Mouse (Mus musculus): ENCODE results near the gene Lgals9. TPM values are rescaled to one million over a fixed set of nuclear protein-coding genes. Genes with fewer than 3 reads are reported as not detected.

Lgals9 gene
- polyA plus RNA-seq, 1 experiment from 2014 or later: 13.7 TPM

DNA sequence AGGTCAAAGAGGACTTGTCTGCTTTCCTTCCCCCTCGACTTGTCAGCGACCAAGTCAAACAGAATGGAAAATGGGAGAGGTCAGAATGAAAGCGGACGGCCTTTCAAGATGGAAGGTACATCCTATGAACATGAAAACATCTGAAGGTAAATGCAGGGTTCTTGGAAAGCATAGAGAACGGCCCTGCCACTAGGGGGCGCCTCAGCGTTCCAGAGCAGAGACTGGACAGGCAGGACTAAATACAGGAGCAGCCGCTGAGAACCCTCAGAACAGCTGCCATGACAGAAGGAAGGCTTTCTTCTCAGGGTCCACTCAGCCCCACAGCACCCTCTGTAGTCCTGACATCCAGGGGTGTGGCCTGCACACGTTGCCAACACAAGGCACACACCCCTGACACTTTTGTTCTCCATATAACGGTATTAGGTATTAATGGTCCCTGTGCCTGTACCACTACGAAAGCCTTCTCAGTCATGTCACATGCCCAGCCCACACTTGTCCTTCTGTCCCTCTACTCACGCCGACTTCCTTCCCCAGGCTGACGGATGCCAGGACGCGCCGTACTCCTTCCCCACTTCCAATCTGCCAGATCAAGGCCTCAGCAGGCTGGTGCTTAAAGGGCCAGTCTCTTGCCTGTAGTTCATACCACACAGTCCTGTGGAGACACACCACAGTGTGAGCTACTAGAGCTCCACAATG lies 35.2 kb upstream of the Lgals9 start:
- Histone ChIP-seq H3K4me1 (replicated peaks; ENCODE audit: control insufficient read depth, insufficient read depth, low read length) (no peaks in the 10 kb centered on the region), H3K27ac (no peak overlapping the region), H3K27me3 (ENCODE audit: control insufficient read depth, insufficient read depth, low read length) (no peaks in the 10 kb centered on the region), H3K9me3 (ENCODE audit: control insufficient read depth, low read length) (no peaks in the 10 kb centered on the region), H3K4me3 (replicated peaks; ENCODE audit: low read length) (no peak overlapping the region), H3K4me2 (replicated peaks) (no peak overlapping the region), H3K36me3 (replicated peaks; ENCODE audit: control insufficient read depth, insufficient read depth) (peaks cover 29% of the 10 kb centered on the region), H3K9ac (no peak overlapping the region)
- no peak for ATAC-seq (ENCODE audit: low FRiP score)
- no peak for DNase-seq (ENCODE audit: low spot score)
- WGBS: 82% methylated on average over 17 of the region's 17 CpGs

DNA sequence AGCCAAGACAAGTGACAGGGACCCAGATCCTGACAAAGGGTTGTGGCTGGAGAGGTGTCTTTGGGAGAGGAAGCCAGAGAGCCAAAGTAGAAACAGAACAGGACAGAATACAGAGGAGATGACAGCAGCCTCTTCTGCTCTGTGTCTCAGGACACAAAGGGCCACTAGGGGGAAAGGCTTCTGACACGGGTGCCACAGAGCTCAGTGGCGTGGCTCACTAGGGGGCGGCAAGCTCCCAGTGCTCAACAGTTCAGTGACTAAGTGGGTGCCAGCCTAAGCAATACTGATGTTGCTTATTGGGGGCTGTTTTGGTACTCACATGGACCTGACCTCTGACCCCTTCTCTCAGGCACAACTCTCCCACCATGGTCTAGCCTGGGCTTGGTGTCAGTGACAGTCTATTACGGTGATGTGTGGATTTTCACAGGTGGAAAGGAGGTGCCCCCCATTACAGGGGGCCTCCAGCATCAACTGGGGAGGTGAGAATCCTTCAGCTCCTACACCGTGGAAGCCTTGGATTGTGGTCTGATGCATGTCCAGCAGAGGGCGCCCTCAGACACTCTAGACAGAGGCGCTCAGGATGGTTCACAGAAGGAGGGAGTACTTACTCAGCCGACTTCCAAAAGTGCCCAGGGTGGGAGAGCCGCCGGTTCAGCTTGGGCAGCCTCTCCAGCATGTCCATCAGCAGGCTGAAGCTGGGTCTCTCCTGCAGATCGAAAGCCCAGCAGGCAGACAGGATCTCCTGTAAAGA lies 34.4 kb upstream of the Lgals9 start:
- Histone ChIP-seq H3K4me2 (replicated peaks) (no peak overlapping the region), H3K9me3 (ENCODE audit: control insufficient read depth, low read length) (no peaks in the 10 kb centered on the region), H3K27ac (no peak overlapping the region), H3K4me3 (replicated peaks; ENCODE audit: low read length) (no peak overlapping the region), H3K36me3 (replicated peaks; ENCODE audit: control insufficient read depth, insufficient read depth) (peaks cover 29% of the 10 kb centered on the region), H3K4me1 (replicated peaks; ENCODE audit: control insufficient read depth, insufficient read depth, low read length) (no peaks in the 10 kb centered on the region), H3K9ac (no peak overlapping the region), H3K27me3 (ENCODE audit: control insufficient read depth, insufficient read depth, low read length) (no peaks in the 10 kb centered on the region)
- DNase-seq (ENCODE audit: low spot score) (peak; percentile 64), ATAC-seq (ENCODE audit: low FRiP score) (no peak)
- 52% methylated on average over 11 of the region's 11 CpGs for WGBS

DNA sequence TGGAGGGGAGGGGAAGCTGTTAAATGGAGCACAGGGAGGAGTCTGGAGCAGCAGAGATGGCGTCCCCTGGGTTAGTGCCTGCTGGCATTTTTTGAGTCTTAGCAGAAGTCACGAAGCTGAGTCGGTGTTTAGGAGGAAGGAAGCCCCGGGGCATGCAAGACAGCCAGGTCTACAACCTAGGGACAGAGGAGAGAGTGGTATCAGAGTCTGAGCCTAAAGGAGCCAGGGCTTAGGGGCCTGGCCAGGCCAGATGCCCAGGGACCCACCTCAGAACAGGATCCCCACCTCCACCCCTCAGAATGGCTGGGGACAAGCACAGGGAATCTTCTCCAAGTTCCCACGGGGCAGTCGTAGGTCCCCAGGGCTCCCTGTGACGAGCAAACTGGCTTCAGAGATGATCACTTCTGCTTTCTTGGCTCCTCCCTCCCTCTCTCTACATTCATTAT lies 32.4 kb upstream of the Lgals9 start:
- no peak overlapping the region for H3K9ac ChIP-seq
- no peak overlapping the region for H3K4me3 ChIP-seq (replicated peaks; ENCODE audit: low read length)
- H3K4me2 ChIP-seq (replicated peaks): no peak overlapping the region
- H3K27me3 ChIP-seq (ENCODE audit: control insufficient read depth, insufficient read depth, low read length): no peaks in the 10 kb centered on the region
- 78% methylated on average over 7 of the region's 7 CpGs for WGBS
- ATAC-seq (ENCODE audit: low FRiP score): no peak
- H3K4me1 ChIP-seq (replicated peaks; ENCODE audit: control insufficient read depth, insufficient read depth, low read length): no peaks in the 10 kb centered on the region
- no peak for DNase-seq (ENCODE audit: low spot score)
- H3K36me3 ChIP-seq (replicated peaks; ENCODE audit: control insufficient read depth, insufficient read depth): peaks cover 29% of the 10 kb centered on the region
- no peaks in the 10 kb centered on the region for H3K9me3 ChIP-seq (ENCODE audit: control insufficient read depth, low read length)
- H3K27ac ChIP-seq: no peak overlapping the region

DNA sequence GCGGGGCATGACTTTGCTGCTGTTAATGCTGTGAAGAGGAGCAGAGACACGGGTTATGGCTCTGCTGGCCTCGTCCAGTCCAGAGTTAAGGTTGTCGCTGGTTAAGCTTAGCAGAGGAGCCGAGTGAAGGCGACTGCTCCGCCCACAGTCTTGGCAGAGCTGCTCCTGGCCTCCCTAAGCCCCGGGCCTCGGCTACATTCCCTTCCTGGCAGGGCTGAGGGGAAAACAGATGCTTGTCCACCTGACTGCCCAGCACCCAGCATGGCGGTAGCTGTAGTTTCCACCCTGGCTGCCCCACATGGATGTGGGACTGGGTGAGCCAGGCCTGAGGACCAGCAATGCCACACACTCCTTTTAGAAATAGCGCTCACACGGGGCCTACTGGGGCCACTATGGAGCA lies 31.5 kb upstream of the Lgals9 start:
- ATAC-seq (ENCODE audit: low FRiP score) (no peak), DNase-seq (ENCODE audit: low spot score) (no peak)
- WGBS: 66% methylated on average over 12 of the region's 12 CpGs
- H3K4me2 ChIP-seq (replicated peaks): no peak overlapping the region
- peaks cover 24% of the 10 kb centered on the region for H3K36me3 ChIP-seq (replicated peaks; ENCODE audit: control insufficient read depth, insufficient read depth)
- no peak overlapping the region for H3K27ac ChIP-seq
- H3K4me1 ChIP-seq (replicated peaks; ENCODE audit: control insufficient read depth, insufficient read depth, low read length): no peaks in the 10 kb centered on the region
- no peaks in the 10 kb centered on the region for H3K9me3 ChIP-seq (ENCODE audit: control insufficient read depth, low read length)
- H3K4me3 ChIP-seq (replicated peaks; ENCODE audit: low read length): no peak overlapping the region
- H3K9ac ChIP-seq: no peak overlapping the region
- H3K27me3 ChIP-seq (ENCODE audit: control insufficient read depth, insufficient read depth, low read length): no peaks in the 10 kb centered on the region

DNA sequence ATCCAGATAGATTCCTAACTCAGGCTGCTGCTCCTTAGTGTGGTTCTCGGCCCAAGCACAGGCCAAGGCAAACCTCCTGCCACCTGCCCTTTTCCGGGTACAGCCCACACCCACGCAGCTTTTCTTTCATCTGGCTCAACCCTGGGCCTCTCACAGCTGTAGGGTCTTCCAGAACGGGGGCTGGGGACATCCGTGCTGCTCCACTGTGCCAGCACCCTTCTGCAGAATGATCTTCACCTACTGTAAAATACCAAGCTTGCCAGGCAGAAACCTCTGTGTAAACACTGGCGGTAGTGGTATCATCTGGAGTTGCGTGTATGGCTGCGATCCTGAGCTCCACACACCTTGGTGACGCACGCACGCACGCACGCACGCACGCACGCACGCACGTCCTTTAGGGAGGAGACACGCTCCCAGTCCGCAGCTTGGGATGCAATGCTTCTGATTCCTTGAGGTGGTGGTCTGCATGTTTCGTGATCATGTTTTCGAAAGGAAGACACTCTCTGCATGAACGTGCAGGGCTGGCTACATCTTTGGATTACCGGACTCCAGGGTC lies 31.0 kb upstream of the Lgals9 start:
- no peak overlapping the region for H3K4me3 ChIP-seq (replicated peaks; ENCODE audit: low read length)
- DNase-seq (ENCODE audit: low spot score): no peak
- no peaks in the 10 kb centered on the region for H3K4me1 ChIP-seq (replicated peaks; ENCODE audit: control insufficient read depth, insufficient read depth, low read length)
- ATAC-seq (ENCODE audit: low FRiP score): no peak
- no peak overlapping the region for H3K27ac ChIP-seq
- H3K9ac ChIP-seq: no peak overlapping the region
- 90% methylated on average over 24 of the region's 24 CpGs for WGBS
- no peaks in the 10 kb centered on the region for H3K9me3 ChIP-seq (ENCODE audit: control insufficient read depth, low read length)
- no peaks in the 10 kb centered on the region for H3K27me3 ChIP-seq (ENCODE audit: control insufficient read depth, insufficient read depth, low read length)
- peaks cover 19% of the 10 kb centered on the region for H3K36me3 ChIP-seq (replicated peaks; ENCODE audit: control insufficient read depth, insufficient read depth)
- H3K4me2 ChIP-seq (replicated peaks): no peak overlapping the region

DNA sequence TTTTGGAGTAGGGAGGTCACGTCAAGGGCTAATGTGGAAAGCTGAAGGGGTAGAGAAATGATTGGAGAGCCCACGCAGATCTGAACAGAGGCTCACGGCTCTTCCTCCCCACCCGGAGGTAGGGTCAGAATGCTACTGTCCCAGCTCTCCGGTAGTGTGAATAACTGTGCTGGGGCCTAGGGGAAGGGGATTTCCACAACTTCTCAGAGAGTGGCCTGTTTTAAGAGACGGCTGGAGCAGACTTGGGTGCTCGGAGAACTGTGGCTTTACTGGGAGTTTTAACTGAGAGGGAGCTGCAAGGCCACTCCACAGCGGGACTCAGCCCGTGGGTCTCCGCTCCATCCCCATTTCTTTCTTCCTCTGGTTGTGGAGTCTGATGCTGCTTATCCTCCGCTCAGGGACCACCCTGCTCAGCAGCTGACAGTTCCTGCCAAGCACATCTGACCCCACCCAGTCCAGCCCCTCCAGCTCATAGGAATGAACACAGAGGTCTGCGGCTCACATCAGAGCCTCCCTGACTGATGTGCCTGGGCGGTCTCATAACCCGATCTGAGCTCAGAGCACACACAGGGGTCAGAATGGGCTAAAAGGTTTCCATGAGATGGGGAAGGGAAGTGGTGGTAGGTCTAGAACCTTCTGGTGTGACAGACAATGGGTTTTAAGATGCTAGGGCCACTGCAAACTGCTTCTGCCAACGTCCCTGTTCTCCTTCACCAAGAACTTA lies 30.0 kb upstream of the Lgals9 start:
- Histone ChIP-seq H3K4me3 (replicated peaks; ENCODE audit: low read length) (no peak overlapping the region), H3K27ac (no peak overlapping the region), H3K9ac (peak overlapping the region; percentile 11; the same call in 1 of the 2 replicates), H3K9me3 (ENCODE audit: control insufficient read depth, low read length) (no peaks in the 10 kb centered on the region), H3K36me3 (replicated peaks; ENCODE audit: control insufficient read depth, insufficient read depth) (peaks cover 11% of the 10 kb centered on the region), H3K4me1 (replicated peaks; ENCODE audit: control insufficient read depth, insufficient read depth, low read length) (no peaks in the 10 kb centered on the region), H3K27me3 (ENCODE audit: control insufficient read depth, insufficient read depth, low read length) (no peaks in the 10 kb centered on the region), H3K4me2 (replicated peaks) (no peak overlapping the region)
- DNase-seq (ENCODE audit: low spot score) (no peak), ATAC-seq (ENCODE audit: low FRiP score) (no peak)
- 72% methylated on average over 15 of the region's 15 CpGs for WGBS

DNA sequence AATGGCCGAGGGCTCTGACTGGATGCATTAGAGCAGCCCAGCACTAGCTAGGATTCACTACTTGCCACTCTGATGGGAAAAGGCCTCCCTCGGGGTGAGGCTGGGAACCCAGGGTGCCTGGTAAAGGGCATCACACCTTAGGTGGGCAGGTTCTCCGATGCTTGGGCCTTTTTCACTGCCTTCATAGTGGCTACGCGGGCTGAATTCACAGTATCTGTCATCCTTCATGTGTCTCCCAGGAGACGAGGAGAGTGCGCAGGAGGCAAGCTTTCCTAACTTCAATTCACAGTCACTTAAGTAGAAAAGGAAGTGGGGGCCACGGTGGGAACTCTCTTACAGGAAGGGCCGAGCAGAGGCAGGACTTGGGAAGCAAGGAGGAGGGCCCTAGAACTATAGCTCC lies 29.1 kb upstream of the Lgals9 start:
- no peaks in the 10 kb centered on the region for H3K9me3 ChIP-seq (ENCODE audit: control insufficient read depth, low read length)
- H3K27ac ChIP-seq: no peak overlapping the region
- ATAC-seq (ENCODE audit: low FRiP score): no peak
- no peaks in the 10 kb centered on the region for H3K27me3 ChIP-seq (ENCODE audit: control insufficient read depth, insufficient read depth, low read length)
- H3K9ac ChIP-seq: no peak overlapping the region
- DNase-seq (ENCODE audit: low spot score): no peak
- H3K4me1 ChIP-seq (replicated peaks; ENCODE audit: control insufficient read depth, insufficient read depth, low read length): no peaks in the 10 kb centered on the region
- no peak overlapping the region for H3K4me2 ChIP-seq (replicated peaks)
- WGBS: 59% methylated on average over 9 of the region's 9 CpGs
- peaks cover 7% of the 10 kb centered on the region for H3K36me3 ChIP-seq (replicated peaks; ENCODE audit: control insufficient read depth, insufficient read depth)
- no peak overlapping the region for H3K4me3 ChIP-seq (replicated peaks; ENCODE audit: low read length)

DNA sequence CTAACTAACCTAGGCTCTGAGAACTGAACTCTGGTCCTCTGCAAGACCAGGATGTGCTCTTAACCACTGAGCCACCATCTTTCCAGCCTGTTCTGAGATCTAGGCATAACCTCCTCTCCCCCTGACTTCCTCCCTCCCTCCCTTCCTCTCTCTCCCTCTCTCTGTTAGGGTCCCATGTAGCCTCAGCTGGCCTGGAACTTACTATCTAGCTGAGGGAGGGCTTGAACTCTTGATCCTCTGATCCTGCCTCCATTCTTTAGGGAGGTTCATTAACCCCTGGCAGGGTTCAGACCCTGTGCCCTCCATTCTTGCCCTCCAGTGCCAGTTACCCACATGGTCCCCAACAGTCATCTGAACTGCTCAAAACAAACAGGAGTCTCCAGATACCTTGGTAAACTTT lies 28.3 kb upstream of the Lgals9 start:
- Histone ChIP-seq H3K9ac (no peak overlapping the region), H3K4me3 (replicated peaks; ENCODE audit: low read length) (no peak overlapping the region), H3K27ac (no peak overlapping the region), H3K9me3 (ENCODE audit: control insufficient read depth, low read length) (no peaks in the 10 kb centered on the region), H3K4me1 (replicated peaks; ENCODE audit: control insufficient read depth, insufficient read depth, low read length) (no peaks in the 10 kb centered on the region), H3K4me2 (replicated peaks) (no peak overlapping the region), H3K27me3 (ENCODE audit: control insufficient read depth, insufficient read depth, low read length) (no peaks in the 10 kb centered on the region), H3K36me3 (replicated peaks; ENCODE audit: control insufficient read depth, insufficient read depth) (peaks cover 3% of the 10 kb centered on the region; the same call in 1 of the 2 replicates)
- no peak for ATAC-seq (ENCODE audit: low FRiP score)
- DNase-seq (ENCODE audit: low spot score): no peak

DNA sequence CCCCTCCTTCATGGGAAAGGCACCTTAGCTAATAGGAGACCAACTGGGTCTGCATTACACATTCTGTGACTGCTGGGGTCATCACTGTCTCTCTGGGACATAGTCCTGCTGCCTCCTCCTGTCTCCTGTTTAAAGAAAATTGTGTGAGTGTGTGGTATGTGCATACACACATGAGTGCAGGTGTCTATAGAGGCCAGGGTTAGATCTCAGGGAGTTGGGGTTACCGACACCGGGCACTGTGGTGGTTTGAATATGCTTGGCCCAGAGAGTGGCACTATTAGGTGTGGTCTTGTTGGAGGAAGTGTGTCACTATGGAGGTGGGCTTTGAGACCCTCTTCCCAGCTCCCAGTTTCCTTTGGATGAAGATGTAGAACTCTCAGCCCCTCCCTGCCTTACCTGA lies 27.8 kb upstream of the Lgals9 start:
- no peak overlapping the region for H3K4me3 ChIP-seq (replicated peaks; ENCODE audit: low read length)
- no peak for DNase-seq (ENCODE audit: low spot score)
- no peaks in the 10 kb centered on the region for H3K9me3 ChIP-seq (ENCODE audit: control insufficient read depth, low read length)
- H3K27ac ChIP-seq: no peak overlapping the region
- no peak overlapping the region for H3K9ac ChIP-seq
- 100% methylated on average over 2 of the region's 2 CpGs for WGBS
- no peak for ATAC-seq (ENCODE audit: low FRiP score)
- peaks cover 3% of the 10 kb centered on the region; the same call in 1 of the 2 replicates for H3K36me3 ChIP-seq (replicated peaks; ENCODE audit: control insufficient read depth, insufficient read depth)
- no peak overlapping the region for H3K4me2 ChIP-seq (replicated peaks)
- no peaks in the 10 kb centered on the region for H3K4me1 ChIP-seq (replicated peaks; ENCODE audit: control insufficient read depth, insufficient read depth, low read length)
- no peaks in the 10 kb centered on the region for H3K27me3 ChIP-seq (ENCODE audit: control insufficient read depth, insufficient read depth, low read length)

All from hindbrain, embryonic 14.5 days (tissue).